Mouse (Mus musculus) NIH3T3 (cell line): ENCODE results near the gene Casp8.
A peak's percentile ranks its signal among the peaks of the same experiment; 100 is the strongest.
"Not testable (repeated sequence)": the region's sequence is repeated elsewhere in the genome, so short reads cannot be mapped to it uniquely, and the experiment has no call there.

ENCODE experiments used
- DNase-seq: peaks from one replicate; pipeline ENCODE4 v3.0.0-alpha.2; 2012; ENCODE audit warnings: low read depth

Casp8 gene

DNA sequence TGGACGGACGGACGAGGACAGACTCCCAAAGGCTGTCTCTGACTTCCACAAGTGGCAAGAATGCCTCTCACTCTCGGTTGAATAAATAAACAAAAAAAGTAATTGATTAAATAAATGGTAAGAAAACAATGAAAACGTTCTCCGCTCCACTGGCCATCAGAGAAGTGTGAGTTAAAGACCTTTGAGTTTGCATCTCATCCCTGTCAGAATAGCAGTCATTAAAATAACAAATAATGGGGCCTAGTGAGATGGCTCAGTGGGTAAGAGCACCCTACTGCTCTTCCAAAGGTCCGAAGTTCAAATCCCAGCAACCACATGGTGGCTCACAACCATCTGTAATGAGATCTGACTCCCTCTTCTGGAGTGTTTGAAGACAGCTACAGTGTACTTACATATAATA is 5.5 kb downstream of the Casp8 start:
- not testable (repeated sequence) for DNase-seq

DNA sequence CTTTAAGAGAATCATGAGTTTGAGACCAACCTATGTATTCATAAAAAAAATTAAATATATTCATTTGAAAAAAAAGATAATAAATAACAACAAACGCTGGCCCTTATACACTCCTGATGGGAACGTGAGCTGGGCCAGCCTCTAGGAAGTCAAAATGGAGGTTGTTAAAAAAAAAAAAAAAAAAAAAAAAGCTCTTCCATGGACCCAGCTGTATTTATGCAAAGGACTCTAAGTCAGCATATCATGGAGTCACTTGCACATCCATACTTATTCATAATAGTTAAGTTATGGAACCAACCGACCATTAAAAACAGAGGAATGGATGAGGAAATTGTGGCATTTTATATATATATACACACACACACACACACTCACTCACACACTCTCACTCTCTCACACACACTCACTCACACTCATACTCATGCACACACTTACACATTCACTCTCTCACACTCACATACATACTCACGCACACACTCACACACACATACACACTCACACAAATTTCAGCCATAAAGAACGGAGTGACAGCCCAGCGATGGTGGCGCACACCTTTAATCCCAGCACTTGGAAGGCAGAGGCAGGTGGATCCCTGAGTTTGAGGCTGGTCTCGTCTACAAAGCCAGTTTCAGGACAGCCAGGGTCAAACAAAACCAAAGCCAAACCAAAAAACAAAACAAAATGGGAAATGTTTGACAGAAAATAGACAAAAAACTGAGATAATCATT is 6.5 kb downstream of the Casp8 start:
- no peak for DNase-seq

DNA sequence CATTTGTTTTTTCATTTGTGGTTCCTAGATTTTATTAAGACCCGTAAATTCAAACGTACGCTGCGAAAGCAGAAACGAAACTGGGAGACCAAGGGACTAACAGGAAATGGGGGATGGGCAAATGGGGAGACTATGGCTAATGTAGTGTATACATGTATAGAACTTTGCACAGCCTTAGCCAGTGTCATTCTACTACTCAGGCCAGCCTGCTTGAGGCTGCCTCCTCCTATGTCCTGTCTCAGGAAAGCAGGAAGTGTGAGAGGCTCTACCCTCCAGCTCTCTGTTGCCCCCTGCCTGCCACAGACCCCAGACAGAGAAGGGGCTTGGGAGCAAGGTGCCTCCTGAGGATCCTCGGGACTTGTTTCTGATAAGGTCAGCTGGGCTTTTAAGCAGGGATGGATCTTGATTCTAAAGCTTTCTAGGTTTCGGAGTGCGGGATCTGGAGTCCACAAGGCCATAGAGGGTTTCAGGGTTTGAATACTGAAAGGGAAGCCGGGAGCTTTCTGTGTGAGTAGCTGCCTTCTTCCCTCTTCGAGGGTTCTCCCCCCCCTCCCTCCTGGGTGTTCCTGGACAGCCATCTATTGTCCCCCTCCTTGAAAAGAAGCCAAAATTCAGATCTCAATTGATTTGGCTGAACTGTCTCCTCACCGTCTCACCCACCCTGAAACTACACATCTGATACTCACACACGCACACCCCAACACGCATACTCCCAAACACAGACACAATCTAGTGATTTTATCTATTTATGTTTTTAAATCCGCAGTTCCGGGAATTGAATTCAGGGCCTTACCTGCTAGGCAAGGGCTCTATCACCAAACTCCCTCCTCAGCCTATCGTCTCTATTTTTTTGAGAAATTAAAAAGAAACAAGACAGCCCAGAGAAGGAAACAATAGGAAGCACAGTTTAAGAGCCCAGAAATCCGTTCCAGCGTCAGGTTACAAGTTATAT is 7.4 kb downstream of the Casp8 start:
- DNase-seq, result no peak

DNA sequence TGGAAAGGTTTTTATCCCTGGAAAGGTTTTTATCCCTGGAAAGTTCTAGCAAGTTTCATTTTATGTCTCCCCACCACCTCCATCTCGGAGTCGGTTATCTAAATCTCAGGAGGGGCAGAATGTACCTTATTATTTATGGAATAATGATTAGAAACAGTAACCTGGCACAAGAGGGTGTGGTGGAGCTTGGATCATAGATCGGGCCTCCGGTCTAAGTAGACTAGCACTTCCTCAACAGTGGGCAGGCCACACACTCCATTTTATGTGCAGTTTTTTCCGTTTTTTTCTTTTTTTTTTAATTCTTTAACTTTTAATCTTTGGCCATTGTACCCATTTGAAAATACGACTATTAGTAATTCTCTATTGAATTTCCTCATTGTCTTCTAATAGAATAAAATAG is 8.4 kb downstream of the Casp8 start:
- no peak for DNase-seq

DNA sequence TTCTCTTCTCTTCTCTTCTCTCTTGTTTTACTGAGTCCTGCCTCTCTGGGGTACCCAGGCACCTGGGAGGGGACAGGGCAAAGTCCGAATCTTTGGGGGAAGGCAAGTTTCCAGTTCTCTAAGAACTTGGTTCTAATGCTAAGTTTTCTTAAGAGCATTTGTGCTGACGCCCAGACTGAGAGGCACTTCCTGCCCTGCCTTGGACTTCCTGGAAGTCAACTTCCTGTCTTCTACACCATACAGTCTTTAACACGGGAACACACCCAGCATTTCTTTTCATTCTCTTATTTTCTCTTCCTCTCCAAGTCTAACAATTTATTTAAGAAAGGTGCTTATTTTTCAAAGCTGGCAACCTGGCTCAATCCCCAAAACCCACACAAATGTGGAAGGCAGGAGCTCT is 11.5 kb downstream of the Casp8 start:
- no peak for DNase-seq

DNA sequence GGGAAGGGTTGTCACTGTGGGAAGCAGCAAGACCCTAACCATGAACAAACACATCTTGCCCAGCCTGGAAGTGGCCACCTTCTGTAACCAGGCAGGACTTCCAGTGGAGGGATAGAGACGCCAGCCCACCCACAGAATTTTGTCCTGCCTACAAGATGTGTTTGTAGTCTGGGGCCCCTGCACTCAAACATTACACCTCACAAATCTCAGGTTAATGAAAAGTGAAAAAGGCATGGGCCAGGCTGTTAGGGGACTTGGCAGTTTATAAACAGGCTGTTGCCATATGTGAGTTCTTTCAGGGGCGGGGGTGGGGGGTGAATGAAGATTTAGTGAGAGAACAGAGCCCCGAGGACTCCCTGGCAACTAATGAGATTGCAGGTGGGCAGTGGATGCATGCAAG is 31.1 kb downstream of the Casp8 start:
- DNase-seq, result no peak

DNA sequence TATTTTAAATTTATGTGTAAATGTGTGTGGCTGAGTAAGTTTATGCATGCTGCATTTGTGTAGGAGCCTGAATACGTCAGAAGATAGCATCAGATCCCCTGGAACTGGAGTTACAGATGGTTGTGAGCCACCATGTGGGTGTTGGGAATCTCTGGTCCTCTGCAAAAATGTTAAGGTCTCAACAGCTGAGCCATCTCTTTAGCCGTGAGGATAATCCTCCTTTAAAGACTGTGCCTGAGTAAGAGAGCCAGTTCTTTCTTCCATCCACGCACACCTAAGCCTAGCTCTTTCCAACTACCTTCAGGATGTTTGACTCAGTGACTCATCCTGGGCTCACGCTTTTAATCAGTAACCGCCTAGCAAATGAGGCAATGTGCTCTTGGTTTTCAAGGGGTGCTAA is 35.6 kb downstream of the Casp8 start:
- DNase-seq, result no peak

DNA sequence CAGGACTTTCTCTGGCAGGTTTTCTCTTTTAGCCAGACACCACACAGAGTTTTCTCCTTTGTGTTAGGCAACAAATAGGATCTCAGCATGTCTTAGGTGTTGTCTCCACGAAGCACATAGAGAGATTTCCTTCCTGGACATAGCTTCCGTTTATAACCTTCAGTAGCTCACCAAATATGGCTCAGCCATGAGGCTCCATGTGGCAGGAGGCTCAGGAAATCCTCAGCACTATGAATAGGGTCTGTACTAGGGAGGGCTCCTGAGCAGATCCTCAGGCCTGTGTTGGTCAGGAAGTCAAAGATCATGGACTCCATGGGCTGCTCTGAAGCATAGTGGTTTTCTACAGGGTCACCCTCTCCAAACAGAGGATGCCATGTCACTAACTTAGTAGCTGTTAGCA is 37.0 kb downstream of the Casp8 start:
- DNase-seq, result no peak

DNA sequence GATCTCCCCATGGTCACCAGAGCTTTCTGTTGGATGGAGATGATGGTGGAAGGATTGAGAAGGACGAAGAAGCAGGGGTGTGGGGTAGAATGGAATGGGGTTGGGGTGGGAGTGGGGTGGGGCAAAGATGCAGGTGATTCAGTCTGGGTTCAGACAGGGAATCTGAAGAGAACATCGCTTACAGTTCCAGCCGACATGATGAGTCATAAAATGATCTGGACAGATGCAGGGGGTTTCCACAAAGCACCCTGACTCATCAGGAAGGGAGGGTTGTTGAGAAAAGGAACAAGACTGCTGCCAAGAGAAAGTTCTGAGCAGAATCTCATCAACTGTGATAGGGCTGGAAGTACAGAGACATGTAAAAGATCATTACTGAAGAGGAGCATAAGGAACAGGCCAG is 61.6 kb downstream of the Casp8 start:
- DNase-seq, result peak; percentile 81

DNA sequence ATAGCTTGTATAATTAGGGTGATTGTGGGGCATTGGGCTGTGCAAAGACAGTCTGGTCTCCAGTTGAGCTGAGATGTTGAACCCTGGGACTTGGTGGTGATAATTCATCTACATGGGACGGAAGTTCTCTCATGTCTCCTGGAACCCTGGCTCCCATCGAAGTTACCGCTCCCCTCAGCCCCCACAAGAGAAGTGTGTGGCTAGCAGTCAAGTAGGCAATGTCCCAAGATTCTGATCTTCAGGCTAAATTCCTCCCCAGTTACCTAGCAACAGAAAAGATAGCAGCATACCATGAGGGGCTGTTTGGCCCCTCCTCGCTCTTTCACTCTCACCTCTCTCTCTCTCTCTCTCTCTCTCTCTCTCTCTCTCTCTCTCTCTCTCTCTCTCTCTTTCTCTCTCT is 64.0 kb downstream of the Casp8 start:
- not testable (repeated sequence) for DNase-seq

DNA sequence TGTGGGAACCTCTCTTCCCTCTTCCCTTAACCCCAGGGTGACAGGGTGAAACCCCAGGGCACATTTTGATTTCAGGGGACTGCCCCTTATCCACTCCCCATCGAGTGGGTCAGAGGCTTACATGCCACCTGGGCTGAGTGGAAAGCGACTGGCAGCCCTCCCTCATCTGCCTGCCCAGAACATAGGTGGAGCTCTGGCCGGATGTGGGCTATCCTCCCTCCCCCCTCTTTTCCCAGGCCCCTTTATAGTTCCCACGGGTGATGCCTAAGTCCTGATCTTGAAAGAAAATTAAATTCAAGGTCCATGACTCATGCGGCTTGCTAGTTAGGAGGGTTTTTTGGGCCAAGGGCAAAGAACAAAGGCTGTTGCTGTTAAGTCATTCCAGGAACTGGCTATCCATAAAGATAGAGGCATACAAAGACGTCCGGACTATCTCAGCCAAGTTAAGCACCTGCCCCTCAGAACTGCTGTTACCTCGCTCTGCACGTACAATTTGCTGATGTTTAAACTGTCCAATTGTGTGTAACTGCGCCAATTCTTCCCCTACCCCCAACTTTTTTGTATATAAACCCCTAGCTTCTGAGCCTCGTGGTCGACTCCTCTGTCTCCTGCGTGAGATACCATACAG is 64.7 kb downstream of the Casp8 start:
- DNase-seq, result peak; percentile 64

DNA sequence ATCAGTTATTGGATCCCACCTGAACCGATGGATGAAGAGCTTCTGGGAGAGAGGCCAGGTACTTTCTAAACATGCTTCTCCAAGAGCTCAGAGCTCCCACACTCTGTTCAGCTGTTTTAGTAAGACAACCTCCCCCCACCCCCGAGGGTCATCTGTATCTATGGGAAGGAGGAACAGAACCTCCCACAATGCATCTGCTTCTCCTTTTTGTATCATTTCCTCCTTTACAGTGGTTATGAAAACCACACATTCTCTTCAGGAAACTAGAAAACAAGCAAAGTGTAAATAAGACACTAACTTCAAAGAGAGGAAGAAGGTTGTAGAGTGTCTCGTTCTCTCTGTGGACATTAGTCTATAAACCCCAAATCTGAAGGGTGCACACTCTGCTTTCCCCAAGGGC is 65.4 kb downstream of the Casp8 start:
- not testable (repeated sequence) for DNase-seq

DNA sequence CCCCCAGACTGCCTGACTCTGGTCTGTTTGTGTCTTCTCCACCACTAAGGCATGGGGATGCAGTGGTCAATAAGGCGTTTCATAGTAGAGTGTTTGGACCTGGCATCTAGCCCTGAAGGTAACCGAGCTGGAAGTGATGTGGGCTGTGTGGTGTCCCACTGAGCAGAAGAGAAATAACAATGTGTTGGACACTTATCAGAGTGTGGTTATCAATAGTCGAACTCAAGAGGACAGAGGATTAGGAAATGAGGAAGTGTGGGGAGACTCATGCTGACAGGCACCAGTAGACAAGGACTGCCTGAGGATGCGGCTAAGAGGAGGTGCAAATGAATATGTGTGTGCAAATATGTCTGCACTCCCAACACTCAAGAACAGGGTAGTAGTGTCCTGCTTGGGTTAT is 81.3 kb downstream of the Casp8 start:
- not testable (repeated sequence) for DNase-seq

DNA sequence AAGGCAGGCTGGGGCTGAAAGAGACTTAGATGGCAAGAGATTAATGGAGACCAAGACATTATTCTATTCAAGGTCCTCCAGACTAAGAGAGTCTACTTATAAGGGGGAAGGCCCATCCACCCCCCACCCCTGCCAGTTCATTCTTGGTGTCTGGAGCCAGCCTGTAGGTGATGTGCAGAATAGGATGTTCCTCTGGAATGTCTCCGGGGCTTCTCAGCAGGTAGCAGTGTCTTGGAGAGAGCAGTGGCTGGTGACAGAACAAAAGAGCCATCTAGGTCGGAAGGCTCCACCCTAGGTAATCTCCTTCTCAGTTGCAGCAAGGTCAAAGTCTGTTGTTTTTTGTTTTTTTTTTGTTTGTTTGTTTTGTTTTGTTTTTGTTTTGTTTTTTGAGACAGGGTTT is 84.1 kb downstream of the Casp8 start:
- DNase-seq, result not testable (repeated sequence)

DNA sequence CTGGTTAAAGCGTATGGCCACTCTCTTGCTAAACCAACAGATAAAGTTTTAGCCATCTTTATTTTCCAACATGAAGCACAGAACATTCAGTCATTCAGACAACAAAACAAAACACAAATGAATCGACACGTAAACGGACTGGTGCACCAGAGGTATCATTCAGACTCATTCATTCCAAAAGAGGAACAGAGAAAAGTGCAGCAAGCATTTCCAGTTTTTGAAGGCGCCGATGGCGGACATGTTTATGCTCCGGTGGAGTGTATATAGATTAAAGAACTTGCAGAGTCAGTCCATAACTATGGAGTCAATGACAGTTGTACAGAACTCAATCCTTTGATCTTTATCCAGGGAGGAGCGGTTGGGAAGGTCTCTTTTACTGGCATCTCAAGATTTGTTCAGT is 88.1 kb downstream of the Casp8 start:
- DNase-seq, result not testable (repeated sequence)

DNA sequence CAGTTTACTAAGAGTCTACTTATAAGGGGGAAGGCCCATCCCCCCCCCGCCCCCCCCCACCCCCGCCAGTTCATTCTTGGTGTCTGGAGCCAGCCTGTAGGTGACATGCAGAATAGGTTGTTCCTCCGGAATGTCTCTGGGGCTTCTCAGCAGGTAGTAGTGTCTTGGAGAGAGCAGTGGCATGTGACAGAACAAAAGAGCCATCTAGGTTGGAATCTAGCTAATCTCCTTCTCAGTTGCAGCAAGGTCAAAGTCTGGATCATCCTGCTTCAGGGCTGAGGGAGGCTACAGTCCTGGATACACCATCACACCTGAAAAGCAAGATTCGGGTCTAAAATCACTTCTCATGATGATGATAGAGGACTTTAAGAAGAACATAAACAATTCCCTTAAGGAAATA is 90.5 kb downstream of the Casp8 start:
- no peak for DNase-seq

DNA sequence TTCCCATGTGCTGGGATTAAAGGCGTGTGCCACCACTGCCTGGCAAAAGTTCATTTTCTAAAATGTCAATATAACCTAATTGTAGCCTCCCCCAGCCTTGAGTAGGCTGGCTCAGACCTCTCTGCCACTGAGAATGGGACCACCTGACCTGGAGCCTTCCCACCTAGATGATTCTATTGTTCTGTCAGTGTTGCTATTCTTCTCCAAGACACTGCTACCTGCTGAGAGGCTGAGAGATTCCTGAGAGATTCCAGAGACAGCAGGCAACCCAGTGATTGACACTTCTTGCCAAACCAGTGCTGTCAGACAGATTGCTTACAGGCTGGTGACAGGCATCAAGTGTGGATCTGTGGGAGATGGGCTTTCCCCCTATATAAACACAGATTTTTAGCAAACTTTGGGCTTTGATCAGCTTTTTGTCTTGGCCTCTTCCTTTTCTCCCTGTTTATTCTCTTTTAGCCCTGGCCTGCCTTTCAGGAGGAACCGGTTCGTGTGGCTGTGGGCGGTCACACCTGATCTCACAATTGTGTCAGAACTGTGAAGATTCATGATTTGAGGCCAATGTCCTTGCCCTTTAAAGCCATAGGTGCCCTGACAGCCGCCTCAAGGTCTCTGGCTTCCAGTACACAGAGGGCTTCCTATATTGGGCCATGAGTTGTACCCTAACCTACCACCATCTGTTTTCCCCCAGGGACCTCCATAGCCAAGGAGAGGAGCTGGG is 94.8 kb downstream of the Casp8 start:
- no peak for DNase-seq

DNA sequence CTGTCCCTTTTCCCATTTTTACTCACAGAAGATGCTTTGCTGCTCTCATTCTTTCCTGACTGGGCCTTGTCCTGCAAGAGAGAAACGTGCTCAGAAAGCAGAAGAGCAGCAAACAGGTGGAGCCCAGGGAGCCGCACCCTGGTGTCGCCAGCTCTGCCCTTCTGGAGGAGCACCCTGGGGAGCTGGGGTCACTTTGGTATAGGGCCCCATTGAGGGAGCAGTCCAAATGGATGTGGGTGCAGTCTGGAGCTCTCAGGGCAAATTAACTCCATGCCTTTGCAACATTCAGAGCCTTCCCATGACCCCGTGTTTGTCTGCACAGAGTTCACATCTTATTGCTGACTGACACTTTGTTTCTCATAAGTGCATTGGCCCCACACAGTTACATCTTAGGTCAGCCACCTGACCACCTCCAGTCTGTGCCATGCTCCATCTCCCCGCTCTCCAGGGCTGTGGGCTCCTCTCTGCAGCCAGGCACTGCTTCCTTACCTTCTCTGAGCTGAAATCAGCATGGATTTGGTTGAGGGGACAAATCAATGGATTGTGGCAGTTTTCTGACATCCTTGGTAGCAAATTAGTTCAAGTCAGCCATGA is 95.6 kb downstream of the Casp8 start:
- not testable (repeated sequence) for DNase-seq

DNA sequence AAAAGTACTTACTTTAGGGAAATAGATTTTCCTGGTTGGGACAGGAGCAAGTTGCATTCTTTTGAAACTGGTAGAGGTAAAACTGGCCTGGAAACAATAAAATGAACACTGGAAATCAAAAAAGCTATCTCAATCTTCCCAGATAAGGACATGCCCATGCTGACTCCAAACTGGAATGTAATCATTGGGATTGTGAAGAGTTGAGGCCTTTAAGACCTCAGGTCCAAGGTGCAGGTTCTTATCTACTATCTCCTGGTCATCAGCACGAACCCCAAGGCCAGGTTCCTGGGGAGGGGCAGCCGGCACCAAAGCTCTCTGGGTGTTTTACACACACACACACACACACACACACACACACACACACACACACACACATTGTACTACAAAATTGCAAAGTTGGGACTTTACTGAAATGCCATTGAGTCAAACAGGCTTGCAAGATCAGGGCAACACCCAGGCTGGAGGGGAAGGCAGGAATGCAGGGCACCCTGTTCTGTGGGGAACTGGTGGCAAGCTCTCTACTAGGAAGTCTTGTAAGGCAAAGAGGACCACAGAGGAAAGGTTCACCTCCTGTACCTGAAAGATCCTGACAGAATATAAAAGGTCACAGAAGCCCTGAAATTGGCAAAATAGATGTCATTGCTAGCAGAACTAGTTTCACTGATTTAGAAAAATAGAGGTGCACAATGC is 96.5 kb downstream of the Casp8 start:
- DNase-seq, result not testable (repeated sequence)

DNA sequence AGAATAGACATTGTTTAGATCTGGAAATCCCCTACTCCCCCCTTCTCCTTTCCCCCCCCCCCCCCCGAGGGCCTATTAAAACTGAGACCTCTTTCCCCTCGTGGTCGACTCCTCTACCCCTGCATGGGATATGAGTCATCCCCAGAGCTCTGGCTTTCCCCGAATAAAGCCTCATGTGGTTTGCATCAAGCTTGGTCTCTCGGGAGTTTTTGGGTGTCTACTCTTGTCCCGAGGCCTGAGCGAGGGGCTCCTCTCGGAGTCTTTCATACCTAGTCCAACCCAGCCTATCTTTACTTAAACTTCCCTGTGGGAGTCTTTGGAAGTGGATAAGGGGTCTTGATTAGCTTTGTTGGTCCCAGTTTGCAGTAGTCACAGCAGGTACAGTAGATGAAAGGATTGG is 97.2 kb downstream of the Casp8 start:
- DNase-seq, result peak; percentile 61
